Mouse (Mus musculus) induced T-regulatory cell, adult 2 months (primary cell): ENCODE measurements at regions not wholly inside any gene's neighbourhood (a gene's known extent, or its start where the extent isn't known, plus 50 kb on each side); places are given as distances from the start of the nearest gene placed in this dataset.

Experiments used
- DNase-seq: peaks from one replicate; pipeline ENCODE4 v3.0.0-alpha.2; 2012; ENCODE audit warnings: low read depth

- DNase-seq, result no peak
These were observed 325.7 kb upstream of the Klf12 start for GRCm38 (mm10) chr14:100610017-100610760.

GRCm38 (mm10) chr14:100607109-100607508, 322.6 kb upstream of the Klf12 start:
- no peak for DNase-seq

GRCm38 (mm10) chr14:100600886-100601451, 316.5 kb upstream of the Klf12 start:
- DNase-seq, result no peak

- DNase-seq, result no peak
These were observed 285.5 kb upstream of the Klf12 start for GRCm38 (mm10) chr14:100570026-100570425.

GRCm38 (mm10) chr14:100561884-100562283, 277.4 kb upstream of the Klf12 start:
- DNase-seq, result no peak

GRCm38 (mm10) chr14:100558378-100558777, 273.9 kb upstream of the Klf12 start:
- DNase-seq, result no peak

GRCm38 (mm10) chr14:100552466-100552865, 268.0 kb upstream of the Klf12 start:
- no peak for DNase-seq

- DNase-seq, result no peak
These were observed 265.8 kb upstream of the Klf12 start for GRCm38 (mm10) chr14:100550266-100550665.

- DNase-seq, result no peak
These were observed 245.7 kb upstream of the Klf12 start for GRCm38 (mm10) chr14:100530217-100530616.

- no peak for DNase-seq
These were observed 245.3 kb upstream of the Klf12 start for GRCm38 (mm10) chr14:100529758-100530157.

- DNase-seq, result no peak
These were observed 224.9 kb upstream of the Klf12 start for GRCm38 (mm10) chr14:100509396-100509795.

- DNase-seq, result peak; percentile 1
These were observed 223.6 kb upstream of the Klf12 start for GRCm38 (mm10) chr14:100508087-100508486.

GRCm38 (mm10) chr14:100507616-100508015, 223.1 kb upstream of the Klf12 start:
- no peak for DNase-seq

- no peak for DNase-seq
These were observed 204.4 kb upstream of the Klf12 start for GRCm38 (mm10) chr14:100488837-100489236.

- peak; percentile 33 for DNase-seq
These were observed 201.0 kb upstream of the Klf12 start for GRCm38 (mm10) chr14:100485489-100485888.

GRCm38 (mm10) chr14:100484101-100484500, 199.6 kb upstream of the Klf12 start:
- DNase-seq, result no peak

- DNase-seq, result no peak
These were observed 193.3 kb upstream of the Klf12 start for GRCm38 (mm10) chr14:100477595-100478380.

- no peak for DNase-seq
These were observed 183.8 kb upstream of the Klf12 start for GRCm38 (mm10) chr14:100468311-100468710.

GRCm38 (mm10) chr14:100462321-100462720, 177.8 kb upstream of the Klf12 start:
- no peak for DNase-seq

GRCm38 (mm10) chr14:100461141-100462043, 176.9 kb upstream of the Klf12 start:
- DNase-seq, result peak; percentile 85

GRCm38 (mm10) chr14:100459601-100460290, 175.3 kb upstream of the Klf12 start:
- no peak for DNase-seq
